Mouse (Mus musculus) liver, embryonic 14.5 days (tissue): ENCODE measurements around the gene Wbp11.

Experiments
- CTCF ChIP-seq: IDR thresholded peaks from 2 replicates; pipeline ENCODE4 v1.5.1; 2016; ENCODE audit warnings: antibody characterized with exemption, low read depth, control low read depth
- EP300 ChIP-seq: IDR thresholded peaks from 2 replicates; pipeline ENCODE4 v1.6.1; 2016; ENCODE audit warnings: antibody characterized with exemption, low read depth

DNA sequence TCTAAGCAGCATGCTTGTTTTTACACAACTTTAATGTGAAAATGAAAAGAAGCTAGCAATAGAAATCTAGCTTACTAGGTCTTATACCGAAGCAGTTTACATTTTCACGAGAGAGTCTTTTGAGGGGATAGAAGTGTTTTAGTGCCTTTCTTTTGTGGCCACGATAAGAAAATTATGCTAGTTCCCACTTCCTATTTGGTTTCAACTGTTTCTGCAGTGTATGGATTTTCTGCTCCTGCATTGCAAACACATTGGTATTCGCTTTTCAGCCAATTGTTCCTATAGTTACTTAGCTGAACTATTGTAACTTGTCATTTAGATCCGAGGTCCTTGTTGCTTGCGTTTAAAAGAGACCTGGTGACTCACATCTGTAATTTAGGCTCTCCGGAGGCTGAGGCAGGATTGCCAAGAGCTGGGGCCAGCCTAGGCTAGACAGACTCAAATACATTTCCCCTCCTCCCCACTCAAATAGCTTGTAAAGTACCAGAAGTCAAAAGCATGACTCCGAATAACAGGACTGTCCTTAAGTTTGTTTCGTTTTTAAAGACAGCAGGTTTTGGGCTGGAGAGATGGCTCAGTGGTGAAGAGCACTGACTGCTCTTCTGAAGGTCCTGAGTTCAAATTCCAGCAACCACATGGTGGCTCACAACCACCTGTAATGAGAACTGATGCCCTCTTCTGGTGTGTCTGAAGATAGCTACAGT is 23.2 kb downstream of the Wbp11 start:
- no peak; the same call in 1 of the 2 replicates for TF ChIP-seq CTCF
- no peak for TF ChIP-seq EP300
